Mouse (Mus musculus) heart, postnatal 0 days (tissue): Measurements from ENCODE around the gene Ccrl2. TPM values are rescaled to one million over a fixed set of nuclear protein-coding genes. Genes with fewer than 3 reads are reported as not detected.

Source experiments
- ATAC-seq: fragments of 200-750 bp; cut with Nextera tagmentation; 2 replicates; pipeline ENCODE4 v1.8.0; 2017; ENCODE audit warnings: low read depth, moderate number of reproducible peaks, moderate library complexity; ENCODE audit not compliant: insufficient read depth
- DNase-seq: peaks from one replicate; pipeline ENCODE4 v3.0.0-alpha.2; 2016; ENCODE audit warnings: low spot score
- H3K27ac ChIP-seq: fragments of 300-500 bp; sonication (generic); 2 replicates; pipeline ENCODE4 v1.5.1; 2014; ENCODE audit warnings: low read depth, mild to moderate bottlenecking
- H3K27me3 ChIP-seq: fragments of 300-500 bp; sonication (generic); 2 replicates; pipeline ENCODE4 v1.6.1; 2014; ENCODE audit warnings: low read length, mixed read lengths; ENCODE audit not compliant: control insufficient read depth, insufficient read depth
- H3K36me3 ChIP-seq: fragments of 300-500 bp; sonication (generic); replicated peaks from 2 replicates; pipeline ENCODE4 v1.6.1; 2014; ENCODE audit warnings: low read length, mixed read lengths; ENCODE audit not compliant: control insufficient read depth, insufficient read depth
- H3K4me1 ChIP-seq: fragments of 300-500 bp; sonication (generic); 2 replicates; pipeline ENCODE4 v1.6.1; 2014; ENCODE audit warnings: antibody characterized with exemption; ENCODE audit not compliant: control insufficient read depth, insufficient read depth
- H3K4me2 ChIP-seq: fragments of 300-500 bp; sonication (generic); 2 replicates; pipeline ENCODE4 v1.6.1; 2014; ENCODE audit warnings: low read depth, mild to moderate bottlenecking, low read length, moderate library complexity
- H3K4me3 ChIP-seq: fragments of 300-500 bp; sonication (generic); 2 replicates; pipeline ENCODE4 v1.5.1; 2014; ENCODE audit warnings: low read depth, low read length
- H3K9ac ChIP-seq: fragments of 300-500 bp; sonication (generic); replicated peaks from 2 replicates; pipeline ENCODE4 v1.6.1; 2014; ENCODE audit warnings: low read depth, low read length, mixed read lengths
- H3K9me3 ChIP-seq: fragments of 300-500 bp; sonication (generic); replicated peaks from 2 replicates; pipeline ENCODE4 v1.6.1; 2016; ENCODE audit warnings: low read length; ENCODE audit not compliant: control insufficient read depth
- CTCF ChIP-seq: IDR thresholded peaks from 2 replicates; pipeline ENCODE4 v1.5.1; 2016; ENCODE audit warnings: antibody characterized with exemption, control low read depth, low read depth
- EP300 ChIP-seq: IDR thresholded peaks from 2 replicates; pipeline ENCODE4 v1.6.1; 2016; ENCODE audit warnings: antibody characterized with exemption, low read depth
- WGBS: fragments of 180-500 bp; shearing (Covaris S2); extraction: QIAGEN DNeasy Blood & Tissue Kit; methylation state at CpG from one replicate; pipeline ENCODE4 v1.1.7; 2014; 5-methylcytosine and 5-hydroxymethylcytosine counted together
- polyA plus RNA-seq: library from polyadenylated mRNA; unstranded; fragments of >200 nt; fragmentation: Nextera tagmentation; extraction: Ambion mirVana; gene quantifications from 2 replicates; pipeline ENCODE4 v1.2.1, GENCODE M21; 2015
- total RNA-seq: library from RNA; depleted of rRNA; stranded (reverse); fragments of >200 nt; gene quantifications from 2 replicates; pipeline ENCODE4 v1.2.3, GENCODE M21; 2014; ENCODE audit warnings: low replicate concordance

The Ccrl2 gene
- total and polyA plus RNA-seq, 2 experiments from 2014 or later, result 8.5 to 9.9 TPM

DNA sequence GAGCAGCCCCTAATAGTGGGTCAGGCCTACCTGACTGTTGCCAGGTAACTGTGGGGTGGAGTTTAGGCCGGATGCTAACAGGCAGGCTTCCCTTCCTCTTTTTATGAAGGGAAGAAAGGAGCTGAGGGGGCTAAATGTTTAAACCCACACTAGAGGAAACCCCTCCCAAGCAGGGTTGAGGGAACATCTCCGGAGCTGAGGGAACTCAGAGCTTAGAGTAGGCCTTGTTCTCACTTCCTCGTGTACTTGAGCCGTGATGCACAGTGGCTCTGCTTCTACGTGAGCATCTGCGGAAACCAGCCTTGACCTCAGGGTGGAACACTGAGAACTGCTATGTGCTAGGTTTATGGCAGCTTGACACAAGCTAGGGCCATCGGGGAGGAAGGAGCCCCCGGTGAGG is 23.5 kb upstream of the Ccrl2 start:
- 0 out of 2 replicates have a peak, but pooled peaks cover 7% of the 10 kb centered on the region for H3K9me3 ChIP-seq
- H3K4me3 ChIP-seq, result no peak overlapping the region
- no peak overlapping the region for H3K27ac ChIP-seq
- H3K4me2 ChIP-seq, result no peak overlapping the region
- H3K36me3 ChIP-seq, result no peaks in the 10 kb centered on the region
- no peak overlapping the region for H3K9ac ChIP-seq
- no peak for TF ChIP-seq EP300
- TF ChIP-seq CTCF, result no peak
- ATAC-seq (no peak), DNase-seq (no peak)
- 91% methylated on average over 8 of the region's 8 CpGs for WGBS
- H3K27me3 ChIP-seq, result no peaks in the 10 kb centered on the region
- no peaks in the 10 kb centered on the region for H3K4me1 ChIP-seq

- ATAC-seq, result no peak
- H3K9ac ChIP-seq, result no peak overlapping the region
Measured at GRCm38 (mm10) chr9:111077745-111078144, 20.4 kb upstream of the Ccrl2 start.

GRCm38 (mm10) chr9:111072971-111073370 is 15.7 kb upstream of the Ccrl2 start:
- Histone ChIP-seq H3K27ac (no peak overlapping the region), H3K9ac (no peak overlapping the region), H3K36me3 (no peaks in the 10 kb centered on the region), H3K4me2 (no peak overlapping the region), H3K27me3 (no peaks in the 10 kb centered on the region), H3K4me1 (no peaks in the 10 kb centered on the region), H3K4me3 (no peak overlapping the region), H3K9me3 (peaks cover 17% of the 10 kb centered on the region)
- TF ChIP-seq EP300, result no peak
- no peak for TF ChIP-seq CTCF
- 67% methylated on average over 4 of the region's 4 CpGs for WGBS
- no peak for DNase-seq
- no peak for ATAC-seq

More at GRCm38 (mm10) chr9:111077745-111078144, 20.4 kb upstream of the Ccrl2 start:
- Histone ChIP-seq H3K4me1 (no peaks in the 10 kb centered on the region), H3K27me3 (no peaks in the 10 kb centered on the region), H3K4me2 (no peak overlapping the region), H3K36me3 (no peaks in the 10 kb centered on the region), H3K4me3 (no peak overlapping the region), H3K27ac (no peak overlapping the region), H3K9me3 (peaks cover 17% of the 10 kb centered on the region)
- WGBS, result 73% methylated on average over 5 of the region's 5 CpGs
- DNase-seq, result no peak
- TF ChIP-seq CTCF, result peak; percentile 17; the same call in 1 of the 2 replicates
- TF ChIP-seq EP300, result no peak

GRCm38 (mm10) chr9:111072175-111072574 is 14.9 kb upstream of the Ccrl2 start:
- H3K4me2 ChIP-seq, result no peak overlapping the region
- 24% methylated on average over 7 of the region's 7 CpGs for WGBS
- H3K9ac ChIP-seq, result no peak overlapping the region
- H3K4me3 ChIP-seq, result no peak overlapping the region
- no peaks in the 10 kb centered on the region for H3K4me1 ChIP-seq
- H3K36me3 ChIP-seq, result no peaks in the 10 kb centered on the region
- H3K27me3 ChIP-seq, result no peaks in the 10 kb centered on the region
- H3K27ac ChIP-seq, result no peak overlapping the region
- TF ChIP-seq EP300, result no peak
- TF ChIP-seq CTCF, result peak; percentile 80
- DNase-seq (peak; percentile 65), ATAC-seq (0 out of 2 replicates have a peak, but pooled peaks have one; percentile 60)
- H3K9me3 ChIP-seq, result peaks cover 10% of the 10 kb centered on the region

DNA sequence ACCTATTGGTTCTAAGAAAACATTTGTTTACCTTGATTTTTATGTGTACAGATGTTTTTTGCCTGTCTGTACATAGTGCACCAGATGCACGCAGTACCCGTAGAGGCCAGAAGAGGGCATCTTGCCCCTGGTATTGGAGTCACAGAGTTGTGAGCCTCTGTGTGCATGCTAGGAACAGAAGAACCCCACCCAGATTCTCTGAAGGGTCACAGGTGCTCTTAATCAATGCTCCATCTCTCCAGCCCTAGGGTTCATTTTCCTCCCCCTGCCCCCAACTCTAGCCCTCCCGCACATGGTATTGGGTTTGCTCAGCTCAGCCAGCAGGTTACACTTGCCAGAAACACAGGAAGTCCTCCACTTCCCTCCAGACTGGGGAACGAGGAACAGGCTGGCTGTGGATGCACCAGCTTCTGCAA is 13.2 kb upstream of the Ccrl2 start:
- Histone ChIP-seq H3K9ac (no peak overlapping the region), H3K36me3 (no peaks in the 10 kb centered on the region), H3K4me1 (no peaks in the 10 kb centered on the region), H3K4me2 (no peak overlapping the region), H3K9me3 (peaks cover 10% of the 10 kb centered on the region), H3K27me3 (no peaks in the 10 kb centered on the region), H3K27ac (no peak overlapping the region), H3K4me3 (no peak overlapping the region)
- no peak for DNase-seq
- 33% methylated on average over 4 of the region's 4 CpGs for WGBS
- peak; percentile 66; the same call in 1 of the 2 replicates for ATAC-seq
- TF ChIP-seq EP300 (no peak), CTCF (peak; percentile 71)

GRCm38 (mm10) chr9:111067052-111067451 is 9.7 kb upstream of the Ccrl2 start:
- H3K4me3 ChIP-seq, result no peak overlapping the region
- DNase-seq (no peak), ATAC-seq (no peak)
- H3K4me2 ChIP-seq, result no peak overlapping the region
- H3K9me3 ChIP-seq, result no peaks in the 10 kb centered on the region
- 79% methylated on average over 4 of the region's 4 CpGs for WGBS
- H3K4me1 ChIP-seq, result no peaks in the 10 kb centered on the region
- no peak overlapping the region for H3K9ac ChIP-seq
- H3K27ac ChIP-seq, result no peak overlapping the region
- H3K36me3 ChIP-seq, result no peaks in the 10 kb centered on the region
- H3K27me3 ChIP-seq, result no peaks in the 10 kb centered on the region
- TF ChIP-seq CTCF, result no peak
- no peak for TF ChIP-seq EP300
